Mouse (Mus musculus) heart, embryonic 14.5 days (tissue): ENCODE measurements at regions not wholly inside any gene's neighbourhood (a gene's known extent, or its start where the extent isn't known, plus 50 kb on each side); places are given as distances from the start of the nearest gene placed in this dataset.

ENCODE experiments used
- ATAC-seq: fragments of 200-750 bp; cut with Nextera tagmentation; 2 replicates; pipeline ENCODE4 v1.8.0; 2017; ENCODE audit warnings: low read depth, moderate TSS enrichment; ENCODE audit not compliant: insufficient number of reproducible peaks, insufficient read depth, low FRiP score
- H3K27ac ChIP-seq, 2 experiments: fragments of 200-500 bp in 1 of 2; fragments of 300-500 bp in 1 of 2; sonication (generic) in 1 of 2; replicated peaks in 1 of 2; 2 replicates each; pipeline ENCODE4 v1.5.1; 2012 to 2014; ENCODE audit warnings: low read depth in 2 of 2, low read length in 2 of 2, control low read depth in 1 of 2, mild to moderate bottlenecking in 1 of 2, mixed read lengths in 1 of 2; ENCODE audit not compliant: control insufficient read depth in 1 of 2, insufficient read depth in 1 of 2
- H3K27me3 ChIP-seq: fragments of 300-500 bp; sonication (generic); 2 replicates; pipeline ENCODE4 v1.6.1; 2014; ENCODE audit warnings: mild to moderate bottlenecking, low read length, control low read depth; ENCODE audit not compliant: control insufficient read depth, insufficient read depth
- H3K36me3 ChIP-seq: fragments of 300-500 bp; sonication (generic); 2 replicates; pipeline ENCODE4 v1.6.1; 2014; ENCODE audit warnings: mild to moderate bottlenecking, control low read depth, low read length, mixed read lengths; ENCODE audit not compliant: control insufficient read depth, insufficient read depth
- H3K4me1 ChIP-seq, 2 experiments: fragments of 200-500 bp in 1 of 2; fragments of 300-500 bp in 1 of 2; sonication (generic) in 1 of 2; 2 replicates each; pipeline ENCODE4 v1.6.1; 2012 to 2014; ENCODE audit warnings: low read length in 2 of 2, control low read depth in 1 of 2, mixed read lengths in 1 of 2; ENCODE audit not compliant: control insufficient read depth in 2 of 2, insufficient read depth in 2 of 2
- H3K4me2 ChIP-seq: fragments of 300-500 bp; sonication (generic); 2 replicates; pipeline ENCODE4 v1.6.1; 2014; ENCODE audit warnings: mild to moderate bottlenecking, low read length
- H3K4me3 ChIP-seq, 2 experiments: fragments of 200-500 bp in 1 of 2; fragments of 300-500 bp in 1 of 2; sonication (generic) in 1 of 2; 2 replicates each; pipeline ENCODE4 v1.5.1; 2012 to 2014; ENCODE audit warnings: low read length in 2 of 2, mild to moderate bottlenecking in 2 of 2, control low read depth in 1 of 2, low read depth in 1 of 2, moderate library complexity in 1 of 2; ENCODE audit not compliant: control insufficient read depth in 1 of 2, insufficient read depth in 1 of 2
- H3K9ac ChIP-seq: fragments of 300-500 bp; sonication (generic); 2 replicates; pipeline ENCODE4 v1.6.1; 2014; ENCODE audit warnings: mild to moderate bottlenecking, low read length
- H3K9me3 ChIP-seq: fragments of 300-500 bp; sonication (generic); 2 replicates; pipeline ENCODE4 v1.6.1; 2016; ENCODE audit warnings: low read length, control low read depth; ENCODE audit not compliant: control insufficient read depth
- WGBS: fragments of 180-500 bp; shearing (Covaris S2); extraction: QIAGEN DNeasy Blood & Tissue Kit; methylation state at CpG from one replicate; pipeline ENCODE4 v1.1.7; 2014; 5-methylcytosine and 5-hydroxymethylcytosine counted together

DNA sequence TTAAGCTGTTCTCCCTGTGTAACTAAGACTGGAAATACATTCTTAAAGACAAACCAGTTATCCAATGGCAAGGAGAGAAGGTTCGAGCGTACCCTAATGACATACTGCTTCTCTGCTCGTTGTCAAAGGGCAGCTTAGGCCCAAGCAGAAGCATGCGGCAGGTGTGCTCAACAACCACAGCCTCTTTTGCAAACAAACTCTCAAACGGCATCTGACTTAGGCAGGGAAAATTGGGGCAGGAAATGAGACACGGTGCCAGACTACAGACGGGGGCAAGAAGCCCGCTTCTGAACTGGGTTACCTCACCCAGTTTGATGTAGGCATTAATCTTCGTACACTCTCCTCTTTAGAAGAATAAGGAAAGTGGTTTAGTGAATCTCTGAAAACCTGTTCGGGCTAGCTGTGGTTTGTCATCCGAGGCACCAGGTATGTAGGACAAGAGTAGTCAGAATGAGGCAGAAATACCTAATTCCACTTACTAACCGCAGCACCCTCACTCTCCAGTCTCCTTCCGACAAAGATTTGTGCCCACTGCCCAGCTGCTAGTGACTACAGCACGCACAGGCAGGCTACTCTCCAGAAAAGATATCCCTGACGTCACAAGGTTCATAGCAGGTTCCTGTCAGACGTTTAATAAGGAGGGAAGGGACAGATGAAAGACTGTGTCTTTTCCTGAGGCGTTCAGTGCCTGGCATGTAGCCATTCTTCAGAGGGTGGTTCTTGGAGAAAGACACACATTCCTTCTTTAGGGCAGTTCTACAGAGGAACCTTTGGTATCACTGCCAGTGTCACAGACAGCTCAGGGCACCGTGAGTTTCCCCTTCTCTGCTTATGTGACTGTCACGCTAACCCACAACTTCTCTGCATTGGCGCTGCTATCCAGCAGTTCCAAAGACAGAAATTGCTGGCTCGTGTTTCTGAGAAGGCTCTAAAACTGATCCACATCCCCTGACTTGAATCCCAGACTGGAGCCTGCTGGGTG is 175.8 kb downstream of the Tmx1 start:
- H3K36me3 ChIP-seq: no peaks in the 10 kb centered on the region
- H3K27me3 ChIP-seq: no peaks in the 10 kb centered on the region
- H3K4me1 ChIP-seq: peaks cover 15 to 16% of the 10 kb centered on the region in 2 experiments
- ATAC-seq: no peak
- H3K27ac ChIP-seq: no peak overlapping the region
- no peak overlapping the region for H3K4me2 ChIP-seq
- H3K9me3 ChIP-seq: no peaks in the 10 kb centered on the region
- H3K4me3 ChIP-seq: no peak overlapping the region
- H3K9ac ChIP-seq: no peak overlapping the region
- 56% methylated on average over 21 of the region's 21 CpGs for WGBS

DNA sequence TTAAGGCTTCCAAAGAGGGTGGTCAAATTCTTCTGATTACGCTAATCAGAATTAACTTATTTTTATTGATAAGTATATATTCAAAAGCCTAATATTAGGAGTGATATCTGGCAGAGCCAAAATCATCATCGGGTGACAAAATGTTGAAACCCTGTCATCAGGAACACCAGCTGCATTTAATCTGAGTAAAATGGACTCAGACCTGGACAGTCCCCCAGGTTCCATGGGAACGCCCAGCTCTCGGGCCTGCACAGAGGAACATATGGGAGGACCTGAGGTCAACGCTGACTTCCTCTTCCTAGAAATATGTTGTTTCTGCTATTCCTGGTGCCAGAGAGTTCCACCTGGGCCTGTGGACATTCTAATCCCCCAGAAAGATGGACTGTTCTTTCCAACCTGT is 176.5 kb downstream of the Tmx1 start:
- Histone ChIP-seq H3K9ac (no peak overlapping the region), H3K9me3 (no peaks in the 10 kb centered on the region), H3K4me3 (no peak overlapping the region), H3K4me2 (no peak overlapping the region), H3K27me3 (no peaks in the 10 kb centered on the region), H3K4me1 (peaks cover 17 to 22% of the 10 kb centered on the region in 2 experiments), H3K36me3 (no peaks in the 10 kb centered on the region), H3K27ac (no peak overlapping the region)
- WGBS: 76% methylated on average over 5 of the region's 5 CpGs
- no peak for ATAC-seq

DNA sequence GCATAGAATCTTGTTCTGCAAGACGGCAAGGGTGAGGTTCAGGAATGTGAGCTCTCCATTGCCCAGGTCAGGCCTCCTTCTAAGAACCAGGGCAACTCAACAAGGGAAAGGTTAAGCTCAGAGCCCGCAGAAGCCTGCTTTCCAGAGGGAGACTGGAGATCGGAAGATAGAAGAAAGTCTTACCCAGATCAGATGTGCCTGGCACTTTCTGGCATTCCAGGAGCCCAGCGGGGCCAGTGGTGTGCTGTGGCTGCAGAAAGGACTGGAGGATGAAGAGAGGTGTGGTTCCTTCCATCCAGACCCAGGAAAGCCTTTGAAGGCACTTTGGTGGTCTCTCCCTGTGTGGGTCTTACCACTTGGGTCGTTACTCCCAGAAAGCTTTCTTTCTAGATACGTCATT is 178.4 kb downstream of the Tmx1 start:
- Histone ChIP-seq H3K27me3 (no peaks in the 10 kb centered on the region), H3K36me3 (no peaks in the 10 kb centered on the region), H3K4me1 (peaks cover 16 to 22% of the 10 kb centered on the region in 2 experiments), H3K9ac (no peak overlapping the region), H3K4me3 (no peak overlapping the region), H3K27ac (no peak overlapping the region), H3K9me3 (no peaks in the 10 kb centered on the region), H3K4me2 (no peak overlapping the region)
- 70% methylated on average over 6 of the region's 6 CpGs for WGBS
- no peak for ATAC-seq

DNA sequence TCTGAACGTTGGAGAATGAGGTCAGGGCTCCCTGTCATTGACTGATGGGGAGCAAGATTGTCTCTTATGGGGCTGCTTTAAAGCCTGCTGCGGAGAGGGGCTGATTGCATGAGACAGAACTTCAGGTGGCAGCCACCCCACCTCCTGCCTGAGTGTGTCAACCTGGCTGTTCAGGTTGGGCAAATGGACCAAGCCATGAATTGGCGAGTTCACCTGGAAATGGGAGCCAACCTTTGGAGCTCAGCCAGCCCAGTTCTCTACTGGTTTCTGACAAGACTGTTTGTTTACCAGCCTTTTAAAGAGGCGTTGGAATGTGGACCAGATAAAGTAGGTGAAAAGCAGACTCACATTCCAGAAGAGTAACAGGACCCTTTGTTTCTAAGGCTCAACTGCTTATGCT is 180.3 kb downstream of the Tmx1 start:
- H3K4me2 ChIP-seq: peak overlapping the region; percentile 16
- H3K36me3 ChIP-seq: no peaks in the 10 kb centered on the region
- no peak overlapping the region for H3K4me3 ChIP-seq
- WGBS: 24% methylated on average over 4 of the region's 4 CpGs
- no peaks in the 10 kb centered on the region for H3K27me3 ChIP-seq
- H3K27ac ChIP-seq: no peak overlapping the region
- ATAC-seq: no peak
- no peak overlapping the region for H3K9ac ChIP-seq
- no peaks in the 10 kb centered on the region for H3K9me3 ChIP-seq
- H3K4me1 ChIP-seq: peaks cover 13 to 22% of the 10 kb centered on the region in 2 experiments

DNA sequence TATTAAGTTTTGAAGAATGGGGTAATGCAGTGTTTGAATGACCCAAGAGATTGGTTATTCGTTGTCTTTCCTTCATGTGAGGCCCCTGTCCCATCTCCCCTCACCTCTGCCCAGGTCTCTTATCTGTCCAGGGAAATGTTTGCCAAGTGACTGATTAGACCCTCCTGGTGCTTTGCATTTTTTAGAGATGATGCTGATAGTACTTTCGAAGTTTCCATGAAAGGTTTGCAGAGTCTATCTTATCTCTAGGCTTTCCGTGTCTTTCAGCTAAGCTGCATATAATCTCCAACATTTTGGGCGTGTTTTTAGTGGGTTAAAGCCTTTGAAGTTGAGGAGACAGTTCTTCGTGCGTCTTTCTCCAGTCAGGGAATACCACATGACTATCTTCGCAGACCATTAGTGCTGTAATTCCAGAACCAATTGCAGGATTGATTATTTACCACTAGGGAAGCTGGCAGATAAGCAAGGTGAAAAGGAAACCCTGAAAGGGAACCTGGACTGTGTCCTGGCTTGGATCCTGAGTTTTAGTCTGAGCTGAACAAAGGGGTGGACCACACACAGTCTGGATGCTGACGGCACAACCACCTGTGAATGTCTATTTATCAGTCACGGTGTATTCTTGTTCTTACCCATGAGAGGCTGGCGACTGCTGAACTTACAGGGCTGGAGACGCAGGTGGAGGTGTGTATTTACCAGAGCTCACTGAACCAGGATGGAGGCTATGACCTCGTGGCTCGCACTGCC is 180.9 kb downstream of the Tmx1 start:
- H3K9me3 ChIP-seq: no peaks in the 10 kb centered on the region
- H3K4me3 ChIP-seq: no peak overlapping the region
- H3K4me1 ChIP-seq: peaks cover 12 to 18% of the 10 kb centered on the region in 2 experiments
- peak overlapping the region; percentile 16 for H3K4me2 ChIP-seq
- no peaks in the 10 kb centered on the region for H3K27me3 ChIP-seq
- 15% methylated on average over 13 of the region's 13 CpGs for WGBS
- ATAC-seq: no peak
- no peaks in the 10 kb centered on the region for H3K36me3 ChIP-seq
- no peak overlapping the region for H3K27ac ChIP-seq
- H3K9ac ChIP-seq: no peak overlapping the region

DNA sequence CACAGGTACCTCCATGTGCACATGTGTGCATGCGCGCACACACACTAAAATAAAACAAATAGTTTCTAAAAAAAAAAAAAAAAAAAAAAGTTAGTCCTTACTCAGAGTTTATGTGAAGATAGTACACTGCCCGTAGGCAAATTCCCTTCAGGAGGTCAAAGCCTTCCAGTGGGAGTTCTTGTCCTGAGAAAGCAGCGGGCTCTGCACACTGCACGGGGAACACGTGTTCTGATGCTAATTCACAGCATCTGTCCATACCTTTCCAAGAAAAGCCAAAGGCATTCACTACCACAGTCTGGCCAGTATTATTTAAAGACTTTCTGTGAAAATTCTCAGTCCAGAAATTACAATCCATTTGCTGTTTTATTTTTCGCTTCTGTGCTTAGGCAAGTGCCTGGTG is 183.1 kb downstream of the Tmx1 start:
- ATAC-seq: no peak
- 94% methylated on average over 7 of the region's 7 CpGs for WGBS
- Histone ChIP-seq H3K4me3 (no peak overlapping the region), H3K9ac (no peak overlapping the region), H3K27ac (no peak overlapping the region), H3K36me3 (no peaks in the 10 kb centered on the region), H3K4me2 (no peak overlapping the region), H3K4me1 (peaks cover 10 to 13% of the 10 kb centered on the region in 2 experiments), H3K9me3 (no peaks in the 10 kb centered on the region), H3K27me3 (no peaks in the 10 kb centered on the region)

DNA sequence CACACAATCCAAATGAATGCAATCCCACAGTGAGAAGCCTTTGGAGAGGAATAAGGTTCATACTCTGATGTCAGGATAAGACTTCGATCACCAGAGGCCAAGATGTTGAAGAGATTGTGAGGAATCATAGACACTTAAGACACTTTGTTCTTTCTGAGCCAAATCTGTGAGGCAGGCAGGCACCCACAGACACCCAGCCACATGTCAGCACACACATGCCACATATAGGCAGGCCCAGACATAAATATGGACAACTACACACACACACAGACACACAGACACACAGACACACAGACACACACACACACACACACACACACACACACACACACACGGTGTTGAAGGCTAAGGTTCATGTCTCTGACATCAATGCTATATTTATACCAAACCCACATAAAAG is 185.1 kb upstream of the Frmd6 start:
- H3K9me3 ChIP-seq: no peaks in the 10 kb centered on the region
- H3K27me3 ChIP-seq: no peaks in the 10 kb centered on the region
- H3K4me3 ChIP-seq: no peak overlapping the region
- H3K27ac ChIP-seq: no peak overlapping the region
- no peaks in the 10 kb centered on the region for H3K4me1 ChIP-seq
- WGBS: 77% methylated on average over 2 of the region's 2 CpGs
- no peaks in the 10 kb centered on the region for H3K36me3 ChIP-seq
- no peak overlapping the region for H3K9ac ChIP-seq
- ATAC-seq: no peak
- H3K4me2 ChIP-seq: no peak overlapping the region
